Mouse (Mus musculus) liver, adult 2 months (tissue): ENCODE results near the gene Spint2.

Source experiments
- CTCF ChIP-seq: fragments of 200-500 bp; IDR thresholded peaks from 2 replicates; pipeline ENCODE4 v1.5.1; 2011; ENCODE audit warnings: low read depth, low read length, control low read depth
- POLR2A ChIP-seq: fragments of 200-500 bp; IDR thresholded peaks from 2 replicates; pipeline ENCODE4 v1.6.1; 2011; ENCODE audit warnings: low read length, control low read depth; ENCODE audit not compliant: insufficient read depth; ENCODE audit errors: extremely low read depth

- no peak for TF ChIP-seq CTCF
- TF ChIP-seq POLR2A: no peak
These were observed 53.5 kb downstream of the Spint2 start for GRCm38 (mm10) chr7:29228202-29228601.
